Mouse (Mus musculus) testis, adult 2 months (tissue): ENCODE results near the gene Gm11562. TPM values are rescaled to one million over a fixed set of nuclear protein-coding genes. Genes with fewer than 3 reads are reported as not detected.
"Not testable (repeated sequence)": the region's sequence is repeated elsewhere in the genome, so short reads cannot be mapped to it uniquely, and the experiment has no call there.

Experiments
- H3K27ac ChIP-seq: fragments of 200-500 bp; 2 replicates; pipeline ENCODE4 v1.5.1; 2012; ENCODE audit warnings: low read depth, low read length; ENCODE audit not compliant: control insufficient read depth, insufficient read depth
- H3K27me3 ChIP-seq: fragments of 200-500 bp; 2 replicates; pipeline ENCODE4 v1.6.1; 2012; ENCODE audit warnings: mild to moderate bottlenecking, low read length, moderate library complexity; ENCODE audit not compliant: control insufficient read depth, insufficient read depth
- H3K36me3 ChIP-seq: fragments of 200-500 bp; 2 replicates; pipeline ENCODE4 v1.6.1; 2012; ENCODE audit warnings: mild to moderate bottlenecking, low read length; ENCODE audit not compliant: control insufficient read depth, insufficient read depth
- H3K4me1 ChIP-seq: fragments of 200-500 bp; 2 replicates; pipeline ENCODE4 v1.6.1; 2012; ENCODE audit warnings: low read length; ENCODE audit not compliant: control insufficient read depth, insufficient read depth
- H3K4me3 ChIP-seq: fragments of 200-500 bp; 2 replicates; pipeline ENCODE4 v1.5.1; 2012; ENCODE audit warnings: low read depth, mild to moderate bottlenecking, low read length, moderate library complexity, mixed read lengths; ENCODE audit not compliant: control insufficient read depth
- CTCF ChIP-seq: fragments of 200-500 bp; IDR thresholded peaks from 2 replicates; pipeline ENCODE4 v1.5.1; 2012; ENCODE audit warnings: low read depth, mild to moderate bottlenecking, inconsistent platforms, low read length, moderate library complexity; ENCODE audit not compliant: control insufficient read depth, insufficient read depth, insufficient replicate concordance
- POLR2A ChIP-seq: fragments of 200-500 bp; IDR thresholded peaks from 2 replicates; pipeline ENCODE4 v1.6.1; 2012; ENCODE audit warnings: low read depth, mild to moderate bottlenecking, inconsistent platforms, low read length, moderate library complexity; ENCODE audit not compliant: control insufficient read depth
- polyA plus RNA-seq: library from polyadenylated mRNA; depleted of rRNA; stranded (reverse); fragments of >200 nt; gene quantifications from 2 replicates; pipeline ENCODE4 v1.2.3, GENCODE M21; 2012; rRNA removed

Gm11562 gene
- polyA plus RNA-seq = not detected in 2 replicates

GRCm38 (mm10) chr11:99620335-99620734 is at the start of gene Gm11562:
Gm11562 (minus strand) TSS chr11:99620435.
- TF ChIP-seq POLR2A (no peak), CTCF (no peak)
- Histone ChIP-seq H3K36me3 (no peaks in the 10 kb centered on the region), H3K27ac (no peak within 1 kb of the TSS), H3K27me3 (no peaks in the 10 kb centered on the region), H3K4me3 (no peak within 1 kb of the TSS), H3K4me1 (no peaks in the 10 kb centered on the region)

DNA sequence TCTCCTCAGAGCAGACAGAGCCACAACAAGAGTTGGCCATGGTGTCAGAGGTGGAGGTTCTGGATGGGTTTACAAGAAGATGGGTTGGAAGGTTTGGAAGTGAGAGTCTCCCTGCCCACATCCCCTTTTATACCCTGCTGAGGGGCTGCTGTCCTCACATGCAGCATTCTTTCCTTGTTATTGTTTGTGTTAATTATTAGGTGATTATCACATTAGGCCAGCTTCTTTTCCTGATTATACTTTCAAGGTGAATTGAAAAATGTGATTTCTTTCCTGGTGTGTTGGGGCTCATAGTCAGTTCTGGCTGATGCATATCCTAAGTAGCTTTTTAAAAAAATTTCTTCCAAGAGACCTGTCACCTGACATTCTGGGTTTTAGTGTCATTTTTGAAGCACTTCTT is 45.6 kb upstream of the Gm11562 start, which contains the start of gene Krtap4-6:
TSS of gene Krtap4-6 (minus strand) at position 101 of the 400 bp plus-strand sequence.
- TF ChIP-seq POLR2A (no peak), CTCF (no peak)
- no peak within 1 kb of the TSS for H3K27ac ChIP-seq
- H3K4me3 ChIP-seq = no peak within 1 kb of the TSS
- H3K36me3 ChIP-seq = no peaks in the 10 kb centered on the region
- no peaks in the 10 kb centered on the region for H3K4me1 ChIP-seq
- no peaks in the 10 kb centered on the region for H3K27me3 ChIP-seq

DNA sequence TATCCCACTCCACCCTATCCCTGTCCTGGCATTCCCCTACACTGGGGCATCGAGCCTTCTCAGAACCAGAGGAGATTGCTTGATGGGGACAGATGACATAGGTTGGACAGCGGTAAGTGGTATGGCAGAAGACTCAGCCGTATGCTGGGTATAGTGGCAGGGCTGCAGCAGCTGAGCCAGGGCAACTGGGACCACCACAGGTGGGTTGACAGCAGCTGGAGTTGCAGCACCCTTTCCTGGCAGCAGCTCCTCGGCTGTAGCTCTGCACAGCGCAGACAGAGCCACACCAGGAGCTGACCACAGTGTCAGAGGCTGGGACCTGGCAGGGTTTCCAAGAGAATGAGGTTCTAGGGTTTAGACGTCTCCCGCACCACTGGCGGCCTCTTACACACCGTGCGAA is 42.6 kb upstream of the Gm11562 start:
- H3K4me3 ChIP-seq = no peak overlapping the region
- no peaks in the 10 kb centered on the region for H3K36me3 ChIP-seq
- no peak overlapping the region for H3K27ac ChIP-seq
- H3K4me1 ChIP-seq = no peaks in the 10 kb centered on the region
- TF ChIP-seq CTCF (no peak), POLR2A (no peak)
- no peaks in the 10 kb centered on the region for H3K27me3 ChIP-seq

- Histone ChIP-seq H3K4me3 (no peak overlapping the region), H3K4me1 (no peaks in the 10 kb centered on the region), H3K27ac (no peak overlapping the region), H3K36me3 (no peaks in the 10 kb centered on the region), H3K27me3 (no peaks in the 10 kb centered on the region)
- TF ChIP-seq POLR2A (no peak), CTCF (no peak)
Observed at GRCm38 (mm10) chr11:99659256-99659655, 39.0 kb upstream of the Gm11562 start.

DNA sequence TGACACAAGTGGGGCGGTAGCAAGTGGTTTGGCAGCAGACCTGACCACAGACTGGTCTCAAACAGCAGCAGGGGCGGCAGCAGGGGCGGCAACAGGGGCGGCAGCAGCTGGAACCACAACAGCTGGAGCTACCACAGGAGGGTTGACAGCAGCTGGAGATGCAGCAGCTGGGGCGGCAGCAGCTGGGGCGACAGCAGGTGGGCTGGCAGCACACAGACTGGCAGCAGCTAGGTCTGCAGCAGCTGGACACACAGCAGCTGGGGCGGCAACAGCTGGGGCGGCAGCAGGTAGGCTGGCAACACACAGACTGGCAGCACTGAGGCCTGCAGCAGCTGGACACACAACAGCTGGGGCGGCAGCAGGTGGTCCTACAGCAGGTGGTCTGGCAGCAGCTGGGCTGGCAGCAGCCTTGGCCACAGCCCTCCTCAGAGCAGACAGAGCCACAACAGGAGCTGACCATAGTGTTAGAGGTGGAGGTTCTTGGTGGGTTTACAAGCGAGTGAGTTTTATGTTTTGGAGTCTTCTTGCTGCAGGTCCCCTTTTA is 38.3 kb upstream of the Gm11562 start, which contains the start of gene Gm11563:
TSS of gene Gm11563 (minus strand) at position 494 of the 544 bp plus-strand sequence.
- not testable (repeated sequence) for H3K36me3 ChIP-seq, H3K4me1 ChIP-seq, H3K27ac ChIP-seq, H3K27me3 ChIP-seq, H3K4me3 ChIP-seq

GRCm38 (mm10) chr11:99657051-99657450 is 36.8 kb upstream of the Gm11562 start:
- no peaks in the 10 kb centered on the region for H3K36me3 ChIP-seq
- no peak overlapping the region for H3K27ac ChIP-seq
- no peaks in the 10 kb centered on the region for H3K27me3 ChIP-seq
- no peak overlapping the region for H3K4me3 ChIP-seq
- no peaks in the 10 kb centered on the region for H3K4me1 ChIP-seq
- TF ChIP-seq POLR2A (no peak), CTCF (no peak)

- H3K4me1 ChIP-seq = 0 out of 2 replicates have a peak, but pooled peaks cover 2% of the 10 kb centered on the region
Observed at GRCm38 (mm10) chr11:99650136-99650535, 29.9 kb upstream of the Gm11562 start, which contains the start of gene Gm11555. Gm11555 (minus strand) TSS chr11:99650236.

More at GRCm38 (mm10) chr11:99650136-99650535, 29.9 kb upstream of the Gm11562 start, which contains the start of gene Gm11555:
- Histone ChIP-seq H3K27me3 (no peaks in the 10 kb centered on the region), H3K36me3 (no peaks in the 10 kb centered on the region), H3K27ac (no peak within 1 kb of the TSS), H3K4me3 (no peak within 1 kb of the TSS)
- TF ChIP-seq POLR2A = no peak
- TF ChIP-seq CTCF = no peak
